Mouse (Mus musculus): ENCODE data around the gene Napsa.

Napsa gene

DNA sequence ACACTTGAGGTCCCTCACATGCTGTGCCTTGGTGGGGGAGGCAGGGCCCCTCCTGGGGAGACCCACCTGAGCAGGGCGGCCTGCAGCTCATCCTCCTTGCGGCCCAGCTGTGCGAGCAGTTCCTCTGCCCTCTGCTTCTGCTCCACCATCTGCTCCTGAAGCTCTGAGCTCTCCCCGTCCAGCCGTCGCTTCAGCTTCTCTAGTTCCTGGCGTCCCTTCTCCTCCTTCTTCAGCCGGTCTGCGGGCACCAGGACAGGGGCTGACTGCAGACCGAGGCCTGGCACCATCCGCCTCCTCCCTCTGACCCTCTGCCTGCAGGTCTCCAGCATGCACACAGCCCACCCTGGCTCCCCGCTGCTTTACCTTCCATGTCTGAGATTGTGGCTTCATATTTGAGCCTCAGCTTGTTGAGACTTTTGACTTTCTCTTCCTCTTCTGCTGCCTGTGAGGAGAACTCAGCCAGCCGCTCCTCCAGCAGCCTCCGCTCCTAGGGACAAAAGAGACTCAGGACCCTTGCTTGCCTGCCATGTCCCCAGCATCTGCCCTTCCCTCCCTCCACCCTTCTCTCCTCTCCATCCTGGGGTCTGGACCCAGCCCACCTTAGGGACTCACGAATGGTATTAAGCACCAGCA, 56.3 kb downstream of the Napsa start:
- Histone ChIP-seq H3K27me3 (ENCODE audit: control insufficient read depth, insufficient read depth, low read length, poor library complexity, severe bottlenecking) (no peaks in the 10 kb centered on the region), H3K36me3 (ENCODE audit: control insufficient read depth, insufficient read depth, low read length, poor library complexity, severe bottlenecking) (no peaks in the 10 kb centered on the region)
- no peak for DNase-seq (ENCODE audit: low read depth, low spot score)

DNA sequence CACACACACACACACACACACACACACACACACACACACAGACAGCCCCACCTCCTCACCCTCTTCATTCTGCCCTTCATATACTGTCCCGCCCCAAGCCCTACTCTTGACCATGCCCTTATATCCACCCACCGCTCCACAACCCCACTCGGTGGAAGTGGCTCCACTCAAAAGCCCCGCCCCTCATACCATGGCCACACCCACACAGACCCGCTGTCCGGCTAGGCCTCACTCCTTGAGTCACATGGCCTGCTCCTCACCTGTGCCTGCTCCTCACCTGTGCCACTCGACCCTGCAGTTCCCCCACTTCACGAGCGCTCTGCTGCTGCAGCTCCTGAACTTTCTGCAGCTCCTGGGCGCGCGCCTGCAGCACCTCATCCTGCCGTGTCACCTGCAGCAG, 58.3 kb downstream of the Napsa start:
- Histone ChIP-seq H3K36me3 (ENCODE audit: control insufficient read depth, insufficient read depth, low read length, poor library complexity, severe bottlenecking) (no peaks in the 10 kb centered on the region), H3K27me3 (ENCODE audit: control insufficient read depth, insufficient read depth, low read length, poor library complexity, severe bottlenecking) (no peaks in the 10 kb centered on the region)
- no peak for DNase-seq (ENCODE audit: low read depth, low spot score)

DNA sequence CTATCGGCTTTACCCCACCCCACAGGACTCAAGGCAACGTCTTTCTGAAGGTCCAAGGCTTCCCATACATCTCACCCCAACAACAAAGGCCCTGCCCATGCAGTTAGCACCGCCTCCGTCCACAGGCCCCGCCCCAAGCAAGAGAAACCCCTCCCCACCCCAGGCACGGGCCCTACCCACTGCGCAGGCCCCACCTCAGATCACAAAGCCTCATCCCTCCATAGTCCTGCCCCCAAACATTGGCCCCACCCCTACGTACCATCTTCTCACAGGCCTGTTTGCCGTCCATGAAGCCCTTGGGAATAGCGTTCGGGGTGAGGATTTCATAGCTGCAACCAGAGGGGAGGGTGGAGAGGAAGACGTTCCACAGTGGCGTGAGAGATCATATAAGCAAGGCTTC, 60.5 kb downstream of the Napsa start:
- Histone ChIP-seq H3K36me3 (ENCODE audit: control insufficient read depth, insufficient read depth, low read length, poor library complexity, severe bottlenecking) (no peaks in the 10 kb centered on the region), H3K27me3 (ENCODE audit: control insufficient read depth, insufficient read depth, low read length, poor library complexity, severe bottlenecking) (no peaks in the 10 kb centered on the region)
- DNase-seq (ENCODE audit: low read depth, low spot score), result no peak

DNA sequence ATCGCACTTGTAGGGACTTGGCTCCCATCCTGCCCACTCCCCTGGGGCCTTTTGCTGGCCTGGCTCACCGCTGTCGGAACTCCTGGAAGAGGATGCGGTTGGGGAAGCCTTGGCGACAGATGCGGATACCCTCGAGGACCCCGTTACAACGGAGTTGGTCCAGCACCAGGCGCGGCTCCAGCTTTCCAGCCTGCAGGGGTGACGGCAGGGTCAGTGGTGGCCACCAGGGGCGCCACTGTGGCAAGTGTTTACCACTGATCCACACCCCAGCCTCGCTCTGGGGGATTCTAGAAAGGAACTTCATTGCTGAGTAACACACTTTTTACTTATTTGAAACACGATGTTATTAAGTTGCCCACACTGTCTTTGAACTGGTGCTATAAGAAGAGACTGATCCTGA, 61.2 kb downstream of the Napsa start:
- H3K36me3 ChIP-seq (ENCODE audit: control insufficient read depth, insufficient read depth, low read length, poor library complexity, severe bottlenecking), result no peaks in the 10 kb centered on the region
- no peaks in the 10 kb centered on the region for H3K27me3 ChIP-seq (ENCODE audit: control insufficient read depth, insufficient read depth, low read length, poor library complexity, severe bottlenecking)
- DNase-seq (ENCODE audit: low read depth, low spot score), result peak; percentile 43

Data from splenic B cell, adult 2 months (primary cell).